Mouse (Mus musculus): ENCODE data around the gene Olfr694.
"Not testable (repeated sequence)": the region's sequence is repeated elsewhere in the genome, so short reads cannot be mapped to it uniquely, and the experiment has no call there.

Gene Olfr694

DNA sequence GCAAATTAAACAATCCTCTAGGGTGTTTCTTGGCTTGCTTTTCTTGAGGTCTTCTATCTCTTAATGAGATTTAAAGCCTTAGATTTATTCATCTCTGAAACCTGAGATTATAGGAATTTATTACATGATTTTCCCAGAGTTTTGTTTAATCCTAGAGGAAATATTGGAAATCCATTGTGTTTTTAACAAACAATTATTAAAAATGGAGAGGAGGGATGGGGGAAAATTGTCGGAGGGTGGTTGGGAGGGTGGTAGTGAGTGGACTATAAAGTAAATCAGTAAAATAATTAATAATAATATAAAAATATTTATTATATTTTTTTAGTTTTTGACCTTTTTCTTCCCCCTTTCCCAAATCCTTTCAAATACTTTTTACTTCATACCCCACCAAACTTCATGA, at the start of gene Olfr694:
TSS of gene Olfr694 (minus strand) at position 101 of the 400 bp plus-strand sequence.
- DNase-seq = no peak

GRCm38 (mm10) chr7:106737028-106737427, 45.4 kb upstream of the Olfr694 start:
- no peak for DNase-seq

GRCm38 (mm10) chr7:106733717-106734116, 42.1 kb upstream of the Olfr694 start:
- no peak for DNase-seq

- DNase-seq = not testable (repeated sequence)
Observed at GRCm38 (mm10) chr7:106725654-106726053, 34.0 kb upstream of the Olfr694 start.

DNA sequence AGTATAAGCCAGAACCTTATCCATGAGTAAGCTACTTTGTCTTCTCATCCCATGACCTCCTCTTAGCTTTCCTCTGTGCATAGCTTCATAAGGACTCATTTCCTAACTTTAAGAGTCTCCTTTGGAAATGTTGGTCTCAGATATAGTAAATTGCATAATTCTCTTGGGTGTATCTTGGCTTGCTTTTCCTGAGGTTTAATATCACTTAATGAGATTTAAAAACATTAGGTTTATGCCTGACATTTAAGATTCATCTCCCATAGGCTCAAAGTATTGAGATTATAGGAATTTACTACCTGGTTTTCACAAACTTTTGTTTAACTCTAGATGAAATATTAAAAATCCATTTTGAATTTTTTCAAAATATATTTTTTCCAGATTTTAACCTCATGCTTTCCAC, 24.7 kb upstream of the Olfr694 start, which contains the start of gene Olfr695:
TSS of gene Olfr695 (minus strand) at position 101 of the 400 bp plus-strand sequence.
- no peak for DNase-seq

- DNase-seq = no peak
Observed at GRCm38 (mm10) chr7:106711463-106711862, 19.8 kb upstream of the Olfr694 start.

GRCm38 (mm10) chr7:106707705-106708104, 16.1 kb upstream of the Olfr694 start:
- not testable (repeated sequence) for DNase-seq

GRCm38 (mm10) chr7:106696891-106697290, 5.3 kb upstream of the Olfr694 start:
- DNase-seq = no peak

GRCm38 (mm10) chr7:106692976-106693375, 1.4 kb upstream of the Olfr694 start:
- no peak for DNase-seq

DNA sequence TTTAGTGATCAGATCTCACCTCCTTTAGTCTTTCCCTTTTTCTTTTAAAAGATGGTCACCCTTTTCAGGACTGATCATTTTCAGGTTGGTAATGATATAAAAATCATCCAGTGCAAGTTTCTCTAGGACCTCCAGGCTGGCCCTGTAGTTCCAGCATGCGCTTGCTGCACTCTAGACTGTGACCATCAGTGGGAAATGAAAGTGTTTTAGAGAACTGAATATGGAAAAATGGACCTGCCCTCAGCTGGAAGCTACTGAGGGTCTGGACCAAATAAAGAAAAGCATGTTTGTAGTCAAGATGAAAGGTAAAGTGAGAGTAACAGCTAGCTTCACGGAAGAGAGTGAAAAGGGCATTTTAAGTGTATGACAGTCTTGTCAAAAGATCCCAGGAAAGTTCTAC, 6.2 kb downstream of the Olfr694 start:
- no peak for DNase-seq

DNA sequence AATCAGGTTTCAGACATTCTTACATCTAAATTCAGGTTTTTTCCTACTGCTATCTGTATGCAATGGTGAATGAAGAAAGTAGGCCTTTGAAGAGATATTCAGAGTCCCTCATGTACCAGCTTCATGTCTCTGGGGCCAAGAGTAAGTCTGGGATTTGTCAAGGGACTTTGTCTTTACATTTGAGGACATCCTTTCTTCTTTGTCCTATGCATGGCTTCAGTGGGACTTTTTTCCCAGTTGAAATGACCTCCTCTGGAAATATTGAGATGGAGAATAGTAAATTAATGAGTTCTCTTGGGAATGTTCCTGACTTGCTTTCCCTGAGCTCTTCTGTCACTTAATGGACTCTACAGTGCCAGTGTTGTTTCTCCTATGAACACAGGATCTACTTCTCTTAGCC, 11.1 kb downstream of the Olfr694 start, which contains the start of gene Olfr693:
TSS of gene Olfr693 (minus strand) at position 101 of the 400 bp plus-strand sequence.
- DNase-seq = no peak

DNA sequence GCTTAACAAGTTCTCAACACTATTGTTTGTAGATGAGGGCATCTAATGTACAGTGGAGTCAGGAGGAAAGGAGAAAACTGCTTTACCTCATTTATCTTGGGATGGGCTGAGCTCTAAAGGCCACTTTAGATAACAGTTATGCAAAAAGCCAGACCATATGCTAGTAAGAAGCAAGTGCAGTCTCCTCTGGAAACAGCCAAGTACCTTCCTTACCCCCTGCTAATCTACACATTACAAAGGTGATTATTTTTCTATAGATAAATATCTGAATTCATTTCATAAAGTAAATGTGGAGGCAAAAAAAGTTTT, 39.3 kb downstream of the Olfr694 start:
- DNase-seq = no peak

GRCm38 (mm10) chr7:106651555-106652343, 39.9 kb downstream of the Olfr694 start:
- DNase-seq = no peak

DNA sequence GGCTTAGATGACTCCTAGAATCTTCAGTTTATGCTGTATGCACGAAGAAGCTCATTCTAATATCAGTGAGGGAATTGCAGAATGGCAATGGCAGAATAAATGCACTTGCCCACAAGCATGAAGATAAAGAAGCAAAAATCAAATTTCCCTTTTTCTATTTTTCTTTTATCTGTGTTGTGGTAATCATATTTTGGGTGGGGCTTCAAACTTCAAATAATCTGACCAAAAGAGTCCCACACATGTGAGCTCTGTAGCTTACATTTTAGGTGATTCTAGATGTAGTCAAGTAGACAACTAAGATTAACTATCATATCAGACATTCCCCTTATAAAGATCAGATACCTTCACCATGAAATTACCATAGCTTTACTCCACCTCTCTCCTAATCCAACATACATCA, 41.8 kb downstream of the Olfr694 start:
- no peak for DNase-seq

DNA sequence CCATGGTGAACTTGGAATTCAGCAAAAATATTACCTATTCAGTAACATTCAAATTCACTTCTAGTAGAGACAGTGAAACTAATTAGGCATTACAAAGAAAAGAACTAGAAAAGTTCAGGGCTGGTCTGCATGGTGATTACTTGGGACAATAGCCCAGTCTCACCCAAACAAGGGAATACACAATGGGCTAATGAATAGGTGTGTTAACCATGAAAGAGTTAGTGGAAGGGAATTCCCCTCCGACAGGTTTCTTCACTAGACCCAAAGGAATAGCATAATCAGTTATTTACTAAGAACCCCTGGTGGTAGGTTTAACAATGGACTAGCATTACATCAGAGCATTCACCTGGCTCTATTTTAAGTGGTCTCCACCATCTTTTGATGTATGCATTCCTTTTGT, 46.4 kb downstream of the Olfr694 start:
- no peak for DNase-seq

- no peak for DNase-seq
Observed at GRCm38 (mm10) chr7:106644222-106644870, 47.3 kb downstream of the Olfr694 start.

DNA sequence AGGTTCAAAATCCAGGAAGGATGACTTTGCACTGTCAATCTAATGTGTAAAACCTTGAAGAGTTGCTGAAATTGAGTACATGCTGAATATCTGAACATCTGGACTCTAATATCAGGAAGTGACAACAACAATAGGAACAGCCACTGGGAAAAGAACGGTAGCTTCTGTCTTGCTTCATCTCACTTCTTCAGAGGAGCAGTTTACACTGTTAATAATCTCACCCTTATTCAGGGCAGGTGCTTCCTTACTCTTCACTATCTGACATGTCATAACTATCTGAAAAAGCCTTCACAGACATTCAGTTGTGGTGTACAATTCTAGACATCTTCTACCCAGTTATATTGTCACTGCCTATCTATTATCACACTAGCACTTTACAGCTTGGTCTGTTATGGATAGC, 50.8 kb downstream of the Olfr694 start:
- no peak for DNase-seq

DNA sequence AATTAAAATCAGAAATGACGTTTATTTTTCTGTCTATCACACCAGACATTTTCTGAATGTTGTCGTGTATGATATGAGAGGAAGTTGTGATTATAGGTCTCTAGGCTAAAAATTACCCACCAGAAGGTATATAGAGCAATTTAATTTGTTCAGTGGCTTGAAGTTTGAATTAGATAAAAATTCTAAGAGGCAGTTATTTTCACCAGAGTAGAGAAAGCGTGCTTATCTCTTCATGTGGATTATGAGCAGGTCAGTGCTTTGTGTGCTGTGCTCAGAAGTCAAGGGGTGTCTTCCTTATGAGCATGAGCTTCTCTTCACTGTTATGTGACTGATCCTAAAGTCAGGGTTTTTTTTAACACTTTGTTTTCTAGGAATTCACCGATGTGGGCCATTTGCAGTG, 56.1 kb downstream of the Olfr694 start:
- no peak for DNase-seq
